Mouse (Mus musculus) thymus, postnatal 25 days (tissue): Measurements from ENCODE around the gene Prdm11.

Experiments
- DNase-seq: peaks from one replicate; pipeline ENCODE4 v3.0.0; 2022

Prdm11 gene

DNA sequence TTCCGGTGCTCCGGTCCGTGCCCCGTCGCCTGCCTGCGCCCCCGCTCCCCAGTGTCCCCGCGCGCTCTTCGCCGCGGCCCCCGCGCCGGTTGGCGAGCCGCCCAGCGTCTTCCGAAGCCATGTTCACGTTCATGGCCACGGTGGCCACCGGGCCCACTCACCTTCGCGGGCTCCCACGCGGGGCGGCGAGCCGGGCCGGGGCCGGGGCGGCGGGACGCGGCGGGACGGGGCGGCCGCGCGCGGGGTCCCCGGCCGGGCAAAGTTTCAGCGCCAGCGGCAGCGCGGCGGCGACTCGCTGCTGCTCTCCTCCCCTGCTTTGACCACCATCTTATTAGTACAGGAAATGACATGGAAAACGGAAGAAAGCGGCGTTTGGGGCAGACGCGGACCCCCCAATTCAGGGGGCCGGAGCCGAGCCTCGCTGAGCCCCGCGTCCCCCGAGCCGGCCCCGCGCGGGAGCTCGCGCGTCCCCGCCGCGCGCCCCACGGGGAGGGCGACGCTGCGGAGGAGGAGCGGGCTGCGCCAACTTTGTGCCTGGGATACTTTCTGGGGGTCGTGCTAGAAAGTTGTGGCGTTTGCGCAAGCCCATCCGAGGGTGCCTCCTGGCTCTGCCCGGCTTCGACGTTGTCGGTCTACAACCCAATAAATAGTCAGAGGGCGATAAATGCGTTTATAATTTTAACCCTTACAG, at the start of gene Prdm11:
TSS of gene Prdm11 (minus strand) at position 350 of the 691 bp plus-strand sequence.
- DNase-seq = peak; percentile 64

GRCm38 (mm10) chr2:93092347-93092746, 46.4 kb upstream of the Prdm11 start:
- DNase-seq = no peak

DNA sequence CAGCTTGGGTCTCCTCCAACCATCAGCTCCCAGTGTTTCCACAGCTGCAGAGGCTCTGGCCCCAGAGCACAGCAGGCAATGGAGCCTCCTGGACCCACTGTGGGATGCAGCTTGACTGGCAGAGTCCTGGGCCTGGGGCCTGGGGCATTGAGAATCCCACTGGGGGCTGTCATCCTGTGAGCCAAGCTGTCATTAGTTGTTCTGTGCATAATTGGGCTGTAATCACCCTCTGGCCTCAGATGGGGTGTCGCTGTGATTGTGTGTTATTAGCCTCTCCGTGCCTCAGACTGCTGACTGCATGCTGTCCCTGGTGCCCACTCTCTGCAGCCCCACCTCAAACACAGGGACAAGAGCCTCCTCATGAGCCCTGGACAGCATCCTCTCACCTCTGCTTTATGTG, 45.7 kb upstream of the Prdm11 start:
- DNase-seq = no peak

GRCm38 (mm10) chr2:93089379-93090089, 43.6 kb upstream of the Prdm11 start:
- DNase-seq = no peak

GRCm38 (mm10) chr2:93088006-93088405, 42.0 kb upstream of the Prdm11 start:
- no peak for DNase-seq

DNA sequence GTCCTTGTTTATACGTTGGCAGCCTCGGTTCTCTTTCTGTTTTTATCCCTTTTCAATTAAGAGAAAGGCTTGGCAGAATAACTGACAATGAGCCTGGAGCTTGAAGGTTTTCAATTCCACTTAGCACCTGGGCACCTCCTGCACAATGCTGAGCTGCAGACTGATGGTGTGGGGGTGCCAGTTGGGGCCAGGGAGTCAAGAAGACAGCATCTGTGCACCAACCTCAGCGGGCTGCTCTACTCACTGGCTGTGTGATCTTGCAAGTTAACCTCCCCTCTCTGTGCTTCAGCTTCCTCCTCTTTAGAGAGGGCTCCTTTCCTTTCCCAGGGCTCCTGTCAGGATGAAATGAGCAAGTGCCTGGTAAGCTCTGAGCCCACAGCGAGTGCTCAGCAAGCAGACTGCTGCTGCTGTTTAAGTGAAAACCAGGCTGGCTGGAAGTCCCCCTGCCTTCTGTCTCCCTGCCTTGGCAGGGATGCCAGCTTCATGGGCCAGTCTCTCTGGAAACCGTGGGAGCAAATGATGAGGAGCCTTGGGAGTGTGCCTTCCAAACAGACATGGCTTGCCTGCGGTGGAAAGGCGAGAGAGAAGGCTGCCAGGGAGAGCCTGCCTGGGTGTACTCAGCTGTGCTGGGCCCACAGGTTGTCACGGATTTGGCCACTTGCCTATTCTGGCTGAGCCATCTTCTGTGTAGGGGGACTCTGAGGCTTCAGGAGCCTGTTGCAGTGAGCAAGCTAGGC, 39.5 kb upstream of the Prdm11 start:
- DNase-seq = no peak

- DNase-seq = no peak
These were observed 38.5 kb upstream of the Prdm11 start for GRCm38 (mm10) chr2:93084481-93084880.

- no peak for DNase-seq
These were observed 37.4 kb upstream of the Prdm11 start for GRCm38 (mm10) chr2:93083317-93083716.

- no peak for DNase-seq
These were observed 36.9 kb upstream of the Prdm11 start for GRCm38 (mm10) chr2:93082846-93083245.

- no peak for DNase-seq
These were observed 35.1 kb upstream of the Prdm11 start for GRCm38 (mm10) chr2:93080871-93081608.

GRCm38 (mm10) chr2:93079394-93079793, 33.4 kb upstream of the Prdm11 start:
- DNase-seq = no peak

- no peak for DNase-seq
These were observed 30.6 kb upstream of the Prdm11 start for GRCm38 (mm10) chr2:93076578-93076955.

GRCm38 (mm10) chr2:93075738-93076577, 30.0 kb upstream of the Prdm11 start:
- DNase-seq = peak; percentile 76

DNA sequence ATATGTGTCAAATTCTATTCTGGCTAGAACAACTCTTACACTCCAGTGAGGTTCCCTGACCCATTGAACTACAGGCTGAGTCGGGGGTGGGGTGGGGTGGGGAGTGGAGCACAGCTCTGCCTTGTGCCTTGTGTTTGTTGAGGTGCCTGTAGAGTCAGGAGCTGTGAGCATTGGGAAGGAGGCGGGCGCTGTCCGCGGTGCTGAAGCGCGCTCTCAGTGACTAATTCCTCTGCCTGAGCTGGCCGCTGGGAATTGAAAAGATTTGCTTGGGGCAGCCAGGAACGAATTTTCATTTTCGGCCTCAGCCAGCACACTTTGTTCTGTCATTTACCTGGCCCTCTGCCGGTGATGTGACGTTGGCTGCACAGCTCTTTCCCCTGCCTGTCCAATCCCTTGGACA, 25.7 kb upstream of the Prdm11 start:
- peak; percentile 72 for DNase-seq

GRCm38 (mm10) chr2:93068942-93069341, 23.0 kb upstream of the Prdm11 start:
- DNase-seq = peak; percentile 66

DNA sequence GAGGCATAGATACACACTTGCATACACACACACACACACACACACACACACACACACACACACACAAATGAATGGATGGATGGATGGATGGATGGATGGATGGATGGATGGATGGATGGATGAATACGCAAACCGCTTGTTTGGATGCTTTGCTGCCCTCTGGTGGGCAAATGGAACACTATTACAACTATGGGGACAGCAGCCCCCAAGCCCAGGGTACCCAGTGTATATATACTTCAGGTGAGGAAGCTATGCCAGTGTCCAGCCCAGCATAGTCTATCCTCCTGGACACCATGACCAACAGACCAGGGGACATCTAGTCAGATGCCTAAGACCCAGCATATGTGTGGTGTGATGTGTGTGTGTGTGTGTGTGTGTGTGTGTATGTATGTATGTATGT, 17.4 kb upstream of the Prdm11 start:
- DNase-seq = peak; percentile 68

DNA sequence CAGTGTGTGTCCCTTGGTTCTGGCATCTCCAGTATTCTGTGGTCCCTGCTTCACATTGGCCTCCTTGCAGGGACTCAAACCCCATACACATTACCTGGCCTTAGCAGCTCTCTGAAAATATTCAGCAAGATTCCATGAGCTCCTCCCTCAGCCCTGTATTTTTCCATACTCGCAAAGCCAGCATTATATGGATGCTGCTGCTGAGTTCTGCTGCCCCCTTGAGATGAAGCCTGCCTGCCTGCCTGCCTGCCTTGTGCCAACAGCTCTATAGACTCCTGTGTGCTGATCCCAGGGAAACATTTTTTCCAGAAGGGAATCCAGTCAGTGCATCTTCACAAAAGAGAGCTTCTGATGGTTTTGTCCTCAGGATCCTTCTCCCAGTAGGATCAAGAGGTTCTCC, 5.9 kb upstream of the Prdm11 start:
- DNase-seq = no peak

DNA sequence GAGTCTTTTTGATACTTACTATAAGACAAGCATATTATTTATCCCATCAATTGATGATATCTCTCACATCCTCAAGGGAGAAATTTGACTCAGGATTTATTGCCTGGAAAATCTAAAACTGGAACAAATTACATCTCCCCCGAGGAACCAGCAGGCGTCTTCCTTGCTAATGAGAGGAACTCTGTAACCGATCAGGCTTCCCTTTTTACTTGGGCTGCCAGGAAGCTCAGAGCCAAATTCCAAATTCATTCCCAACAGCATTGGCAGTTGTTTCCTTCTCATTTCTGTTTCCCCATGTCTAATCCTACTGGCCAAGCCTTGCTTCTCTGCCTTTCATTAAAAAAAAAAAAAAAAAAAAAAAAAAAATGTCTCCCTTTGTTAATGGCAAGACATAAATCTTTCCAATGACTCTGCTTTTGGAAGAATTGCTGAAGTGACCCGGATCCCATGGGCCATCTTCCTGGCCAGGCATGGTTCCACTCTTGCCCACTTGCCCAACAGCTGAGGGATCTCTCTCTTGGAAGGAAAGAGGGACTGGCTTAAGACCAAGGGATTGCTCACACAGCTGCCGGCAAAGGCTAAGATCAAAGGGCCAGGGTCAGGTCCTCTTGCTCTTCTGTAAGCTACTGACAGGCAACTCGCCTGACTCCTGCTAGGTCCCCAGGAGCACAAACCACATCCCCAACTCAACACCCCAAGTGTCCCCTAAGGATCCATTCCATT, 2.8 kb upstream of the Prdm11 start:
- no peak for DNase-seq

DNA sequence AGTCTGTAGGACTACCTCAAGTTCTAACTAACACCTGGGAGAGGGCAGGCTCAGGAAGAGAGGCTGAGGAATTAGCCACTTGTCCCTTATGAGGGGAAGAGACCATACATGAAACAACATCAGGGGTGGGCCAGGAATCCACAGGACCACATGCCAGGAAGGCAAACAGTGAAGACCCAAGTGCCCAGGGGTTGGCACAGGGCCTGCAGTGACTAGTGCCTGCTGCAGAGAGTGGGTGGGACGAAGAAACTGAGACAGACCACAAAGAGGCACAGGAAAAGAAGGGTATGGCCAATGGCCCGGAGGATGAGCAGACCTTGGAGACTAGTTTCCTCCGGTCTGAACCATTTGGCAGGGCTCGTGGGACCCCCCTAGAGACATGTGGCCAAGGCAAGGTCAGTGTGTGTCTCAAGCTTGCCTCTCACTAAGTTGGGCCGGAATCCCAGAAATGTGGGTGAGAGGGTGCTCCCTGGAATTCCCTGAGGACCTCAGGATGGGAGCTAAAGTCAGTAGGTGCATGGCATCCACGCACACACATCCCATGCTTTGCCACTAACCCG, 1.6 kb upstream of the Prdm11 start:
- no peak for DNase-seq

- no peak for DNase-seq
These were observed 1.1 kb upstream of the Prdm11 start for GRCm38 (mm10) chr2:93047036-93047435.

- no peak for DNase-seq
These were observed 505 bp upstream of the Prdm11 start for GRCm38 (mm10) chr2:93046509-93046835.
